Mouse (Mus musculus) hindbrain, embryonic 15.5 days (tissue): ENCODE measurements around the gene Mttp. TPM values are rescaled to one million over a fixed set of nuclear protein-coding genes. Genes with fewer than 3 reads are reported as not detected.

ENCODE experiments used
- ATAC-seq: fragments of 200-750 bp; cut with Nextera tagmentation; 2 replicates; pipeline ENCODE4 v1.8.0; 2017; ENCODE audit warnings: low read depth, moderate number of reproducible peaks, moderate TSS enrichment; ENCODE audit not compliant: low FRiP score
- H3K27ac ChIP-seq: fragments of 300-500 bp; sonication (generic); replicated peaks from 2 replicates; pipeline ENCODE4 v1.5.1; 2015; ENCODE audit warnings: mild to moderate bottlenecking, inconsistent platforms
- H3K27me3 ChIP-seq: fragments of 300-500 bp; sonication (generic); 2 replicates; pipeline ENCODE4 v1.6.1; 2015; ENCODE audit warnings: control low read depth, inconsistent platforms
- H3K36me3 ChIP-seq: fragments of 300-500 bp; sonication (generic); 2 replicates; pipeline ENCODE4 v1.6.1; 2015; ENCODE audit warnings: control low read depth, inconsistent platforms
- H3K4me1 ChIP-seq: fragments of 300-500 bp; sonication (generic); replicated peaks from 2 replicates; pipeline ENCODE4 v1.6.1; 2015; ENCODE audit warnings: control low read depth, inconsistent platforms
- H3K4me2 ChIP-seq: fragments of 300-500 bp; sonication (generic); 2 replicates; pipeline ENCODE4 v1.6.1; 2015; ENCODE audit warnings: moderate library complexity, mild to moderate bottlenecking, inconsistent platforms
- H3K4me3 ChIP-seq: fragments of 300-500 bp; sonication (generic); 2 replicates; pipeline ENCODE4 v1.5.1; 2015; ENCODE audit warnings: mild to moderate bottlenecking, inconsistent platforms
- H3K9ac ChIP-seq: fragments of 300-500 bp; sonication (generic); 2 replicates; pipeline ENCODE4 v1.6.1; 2015; ENCODE audit warnings: inconsistent platforms
- H3K9me3 ChIP-seq: fragments of 300-500 bp; sonication (generic); 2 replicates; pipeline ENCODE4 v1.6.1; 2016; ENCODE audit warnings: control low read depth, inconsistent platforms
- WGBS: fragments of 180-500 bp; shearing (Covaris S2); methylation state at CpG from one replicate; pipeline ENCODE4 v1.1.7; 2015; 5-methylcytosine and 5-hydroxymethylcytosine counted together
- polyA plus RNA-seq: library from polyadenylated mRNA; unstranded; fragments of >200 nt; fragmentation: Nextera tagmentation; extraction: Ambion mirVana; gene quantifications from 2 replicates; pipeline ENCODE4 v1.2.1, GENCODE M21; 2015

Mttp gene
- polyA plus RNA-seq, 1 experiment from 2014 or later, result 9.5 TPM

DNA sequence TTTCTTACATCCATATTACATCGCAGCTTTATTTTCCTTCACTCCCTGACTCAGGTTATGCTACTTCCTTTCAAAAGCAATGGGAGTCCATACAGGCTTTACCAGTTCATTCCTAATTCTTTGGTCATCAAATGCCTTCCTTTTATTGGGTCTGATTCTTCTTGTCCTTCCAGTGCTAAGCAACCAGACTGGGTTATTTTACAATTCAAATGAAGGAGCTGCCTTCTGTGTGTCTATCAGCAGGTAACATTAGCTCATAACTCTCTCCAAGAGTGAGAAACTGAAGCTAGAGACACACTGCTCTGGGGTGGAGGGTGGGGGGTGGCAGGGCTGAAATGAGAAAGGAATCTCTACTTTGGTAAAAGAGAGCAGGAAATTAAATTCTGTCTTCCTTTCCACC, 14.1 kb downstream of the Mttp start:
- 40% methylated on average over 1 of the region's 1 CpGs for WGBS
- no peak overlapping the region for H3K4me3 ChIP-seq
- no peak overlapping the region for H3K9ac ChIP-seq
- H3K27me3 ChIP-seq, result no peaks in the 10 kb centered on the region
- no peak for ATAC-seq
- no peak overlapping the region for H3K4me2 ChIP-seq
- no peaks in the 10 kb centered on the region for H3K4me1 ChIP-seq
- no peaks in the 10 kb centered on the region for H3K9me3 ChIP-seq
- no peak overlapping the region for H3K27ac ChIP-seq
- H3K36me3 ChIP-seq, result no peaks in the 10 kb centered on the region

DNA sequence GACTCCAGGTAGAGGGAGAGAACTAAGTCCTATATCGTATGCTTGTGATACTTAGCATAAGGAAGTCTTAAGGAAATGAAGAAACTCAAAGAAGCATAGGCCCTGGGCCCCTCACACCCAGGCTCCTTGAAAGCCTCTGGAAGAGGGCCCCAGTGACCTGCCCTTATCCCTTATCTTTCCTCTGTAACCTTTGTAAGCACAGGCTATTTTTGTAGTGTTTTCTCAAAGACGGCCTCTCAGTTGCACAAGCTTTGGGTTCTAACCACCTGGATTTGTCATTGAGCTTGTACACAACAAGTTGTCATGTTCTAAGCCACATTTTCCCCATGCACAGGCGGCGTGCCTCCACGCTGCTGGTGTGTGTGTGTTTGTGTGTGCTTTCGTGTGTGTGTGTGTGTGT, 15.7 kb downstream of the Mttp start:
- Histone ChIP-seq H3K4me3 (no peak overlapping the region), H3K4me2 (no peak overlapping the region), H3K9ac (no peak overlapping the region), H3K27ac (no peak overlapping the region), H3K36me3 (no peaks in the 10 kb centered on the region), H3K4me1 (no peaks in the 10 kb centered on the region), H3K27me3 (no peaks in the 10 kb centered on the region), H3K9me3 (no peaks in the 10 kb centered on the region)
- 97% methylated on average over 6 of the region's 6 CpGs for WGBS
- ATAC-seq, result no peak

DNA sequence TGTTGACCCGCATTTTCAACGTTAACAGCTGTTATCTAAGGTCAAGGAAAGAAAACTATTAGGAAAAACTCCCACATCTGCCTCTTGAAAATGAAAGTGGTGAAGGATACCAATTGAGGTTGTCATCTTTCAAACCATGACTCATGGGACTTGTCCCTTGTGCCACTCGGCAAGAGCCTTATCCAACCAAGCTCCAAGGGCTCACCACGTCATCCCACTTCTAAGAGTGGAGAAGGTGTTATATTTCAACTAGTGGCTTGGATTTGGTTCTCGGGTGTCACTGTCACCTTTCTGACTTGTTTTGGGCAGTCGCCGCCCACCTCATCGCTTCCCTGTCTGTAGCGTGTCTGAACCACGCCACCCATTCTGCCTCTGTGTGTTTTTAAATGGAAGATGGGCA, 20.9 kb downstream of the Mttp start:
- H3K4me2 ChIP-seq, result no peak overlapping the region
- 94% methylated on average over 10 of the region's 10 CpGs for WGBS
- no peak overlapping the region for H3K9ac ChIP-seq
- H3K27ac ChIP-seq, result no peak overlapping the region
- H3K27me3 ChIP-seq, result no peaks in the 10 kb centered on the region
- H3K36me3 ChIP-seq, result no peaks in the 10 kb centered on the region
- no peak for ATAC-seq
- H3K4me3 ChIP-seq, result no peak overlapping the region
- H3K9me3 ChIP-seq, result no peaks in the 10 kb centered on the region
- no peaks in the 10 kb centered on the region for H3K4me1 ChIP-seq

DNA sequence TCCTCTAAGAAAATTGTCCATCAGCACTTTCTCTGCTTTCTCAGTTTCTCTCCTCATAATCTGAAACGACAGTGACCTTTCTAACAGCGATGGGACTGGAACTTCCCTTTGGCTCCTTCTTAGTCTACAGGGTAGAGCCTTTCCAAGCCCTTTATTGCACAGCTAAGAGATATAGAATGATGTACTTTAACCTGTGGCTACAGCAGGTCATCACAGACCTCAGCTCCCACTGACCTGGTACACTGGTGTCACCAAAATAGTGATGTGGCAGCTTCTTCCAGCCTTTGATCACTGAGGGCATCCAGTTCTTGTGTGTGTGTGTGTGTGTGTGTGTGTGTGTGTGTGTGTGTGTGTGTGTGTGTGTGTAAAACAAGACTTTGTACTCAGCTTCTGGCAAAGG, 23.3 kb downstream of the Mttp start:
- Histone ChIP-seq H3K27ac (no peak overlapping the region), H3K36me3 (no peaks in the 10 kb centered on the region), H3K4me1 (no peaks in the 10 kb centered on the region), H3K9ac (no peak overlapping the region), H3K4me3 (no peak overlapping the region), H3K27me3 (no peaks in the 10 kb centered on the region), H3K9me3 (no peaks in the 10 kb centered on the region), H3K4me2 (no peak overlapping the region)
- no peak for ATAC-seq
- WGBS, result 97% methylated on average over 2 of the region's 2 CpGs

DNA sequence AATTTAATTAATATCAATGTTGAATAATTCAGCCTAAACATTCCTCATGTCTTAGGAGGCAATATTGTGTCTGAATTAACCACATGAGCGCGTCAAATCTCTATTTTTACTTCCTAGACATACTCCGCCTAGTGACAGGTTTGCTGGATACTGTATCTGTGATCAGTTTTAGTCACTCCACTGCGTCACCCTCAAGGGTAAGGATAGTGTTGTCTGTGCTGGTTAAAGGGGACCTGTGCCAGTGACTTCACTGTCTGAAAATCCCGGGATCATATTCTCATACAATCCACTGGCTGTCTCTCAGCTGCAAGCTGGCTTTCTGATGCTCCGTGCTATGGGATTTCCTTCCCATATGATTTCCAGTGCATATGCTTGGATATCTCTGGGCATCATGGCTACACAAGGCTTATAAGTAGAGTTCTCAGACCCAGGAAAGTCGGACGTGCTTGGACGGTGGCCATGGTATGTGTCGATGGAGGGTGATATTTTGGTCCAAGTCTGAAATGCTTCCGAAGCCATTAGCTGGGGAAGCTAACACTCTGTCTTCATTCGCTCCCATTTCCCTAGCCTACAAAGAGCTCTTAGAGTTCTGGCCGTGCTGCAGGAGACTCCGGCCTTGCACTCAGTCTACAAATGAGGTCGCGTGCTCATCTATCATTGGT, 25.2 kb downstream of the Mttp start:
- Histone ChIP-seq H3K4me2 (no peak overlapping the region), H3K36me3 (no peaks in the 10 kb centered on the region), H3K4me3 (no peak overlapping the region), H3K4me1 (no peaks in the 10 kb centered on the region), H3K27me3 (no peaks in the 10 kb centered on the region), H3K27ac (no peak overlapping the region), H3K9ac (no peak overlapping the region), H3K9me3 (no peaks in the 10 kb centered on the region)
- no peak for ATAC-seq
- 95% methylated on average over 16 of the region's 16 CpGs for WGBS

- Histone ChIP-seq H3K9ac (no peak overlapping the region), H3K9me3 (no peaks in the 10 kb centered on the region), H3K36me3 (no peaks in the 10 kb centered on the region), H3K27me3 (no peaks in the 10 kb centered on the region), H3K4me2 (no peak overlapping the region), H3K4me3 (no peak overlapping the region), H3K27ac (no peak overlapping the region), H3K4me1 (no peaks in the 10 kb centered on the region)
- ATAC-seq, result no peak
- 75% methylated on average over 14 of the region's 14 CpGs for WGBS
These were observed 25.9 kb downstream of the Mttp start for GRCm38 (mm10) chr3:138118831-138119230.

DNA sequence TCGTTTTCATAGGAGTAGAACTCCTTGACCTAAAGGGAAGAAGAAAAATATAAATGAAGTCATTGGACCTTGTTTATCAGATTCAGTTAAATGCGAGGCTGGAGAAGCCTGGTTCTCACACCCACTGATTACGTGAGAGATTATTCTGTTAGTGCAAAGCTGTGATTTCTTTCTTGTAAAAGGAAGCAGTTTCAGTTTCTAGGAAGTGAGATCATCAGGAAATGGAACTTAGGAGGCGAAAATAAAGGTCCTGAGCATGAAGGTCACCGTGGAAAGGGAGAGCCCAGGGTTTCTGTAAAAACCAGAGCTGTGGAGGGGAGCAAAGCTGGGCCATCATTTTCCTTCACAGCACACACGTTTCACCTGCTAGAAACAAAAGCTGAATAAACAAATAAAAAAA, 26.4 kb downstream of the Mttp start:
- Histone ChIP-seq H3K27ac (no peak overlapping the region), H3K27me3 (no peaks in the 10 kb centered on the region), H3K9me3 (no peaks in the 10 kb centered on the region), H3K4me1 (no peaks in the 10 kb centered on the region), H3K4me3 (no peak overlapping the region), H3K9ac (no peak overlapping the region), H3K36me3 (no peaks in the 10 kb centered on the region), H3K4me2 (no peak overlapping the region)
- ATAC-seq, result no peak
- 80% methylated on average over 6 of the region's 6 CpGs for WGBS

- H3K36me3 ChIP-seq, result no peaks in the 10 kb centered on the region
- no peak overlapping the region for H3K27ac ChIP-seq
- no peaks in the 10 kb centered on the region for H3K9me3 ChIP-seq
- no peaks in the 10 kb centered on the region for H3K4me1 ChIP-seq
- H3K27me3 ChIP-seq, result no peaks in the 10 kb centered on the region
- H3K9ac ChIP-seq, result no peak overlapping the region
- H3K4me3 ChIP-seq, result no peak overlapping the region
- no peak for ATAC-seq
- H3K4me2 ChIP-seq, result no peak overlapping the region
- 88% methylated on average over 4 of the region's 4 CpGs for whole genome bisulfite sequencing
These were observed 27.9 kb downstream of the Mttp start for GRCm38 (mm10) chr3:138116871-138117270.

DNA sequence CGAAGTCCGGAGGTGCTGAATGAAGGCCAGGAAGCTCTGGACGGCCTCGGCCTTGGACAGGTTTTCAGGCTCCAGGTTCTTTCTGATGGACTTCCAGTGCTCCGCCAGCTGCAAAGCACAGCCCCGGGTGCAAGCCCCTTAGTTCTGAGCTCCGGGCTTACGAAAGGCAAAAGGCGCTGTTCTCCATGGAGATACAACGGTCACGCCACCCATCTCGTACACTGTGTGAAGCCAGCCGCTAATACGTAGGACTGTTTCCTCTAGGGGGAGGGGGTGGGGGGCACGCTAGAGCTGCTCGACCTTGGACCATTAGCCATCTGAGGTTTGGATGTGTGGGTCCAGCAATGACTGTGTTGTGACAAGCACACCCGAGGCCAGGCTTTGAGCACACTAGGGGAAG, 30.7 kb downstream of the Mttp start:
- H3K36me3 ChIP-seq, result no peaks in the 10 kb centered on the region
- no peak overlapping the region for H3K27ac ChIP-seq
- no peaks in the 10 kb centered on the region for H3K9me3 ChIP-seq
- 85% methylated on average over 17 of the region's 17 CpGs for WGBS
- no peak overlapping the region for H3K4me3 ChIP-seq
- H3K4me2 ChIP-seq, result no peak overlapping the region
- H3K27me3 ChIP-seq, result no peaks in the 10 kb centered on the region
- no peak for ATAC-seq
- no peak overlapping the region for H3K9ac ChIP-seq
- H3K4me1 ChIP-seq, result no peaks in the 10 kb centered on the region

DNA sequence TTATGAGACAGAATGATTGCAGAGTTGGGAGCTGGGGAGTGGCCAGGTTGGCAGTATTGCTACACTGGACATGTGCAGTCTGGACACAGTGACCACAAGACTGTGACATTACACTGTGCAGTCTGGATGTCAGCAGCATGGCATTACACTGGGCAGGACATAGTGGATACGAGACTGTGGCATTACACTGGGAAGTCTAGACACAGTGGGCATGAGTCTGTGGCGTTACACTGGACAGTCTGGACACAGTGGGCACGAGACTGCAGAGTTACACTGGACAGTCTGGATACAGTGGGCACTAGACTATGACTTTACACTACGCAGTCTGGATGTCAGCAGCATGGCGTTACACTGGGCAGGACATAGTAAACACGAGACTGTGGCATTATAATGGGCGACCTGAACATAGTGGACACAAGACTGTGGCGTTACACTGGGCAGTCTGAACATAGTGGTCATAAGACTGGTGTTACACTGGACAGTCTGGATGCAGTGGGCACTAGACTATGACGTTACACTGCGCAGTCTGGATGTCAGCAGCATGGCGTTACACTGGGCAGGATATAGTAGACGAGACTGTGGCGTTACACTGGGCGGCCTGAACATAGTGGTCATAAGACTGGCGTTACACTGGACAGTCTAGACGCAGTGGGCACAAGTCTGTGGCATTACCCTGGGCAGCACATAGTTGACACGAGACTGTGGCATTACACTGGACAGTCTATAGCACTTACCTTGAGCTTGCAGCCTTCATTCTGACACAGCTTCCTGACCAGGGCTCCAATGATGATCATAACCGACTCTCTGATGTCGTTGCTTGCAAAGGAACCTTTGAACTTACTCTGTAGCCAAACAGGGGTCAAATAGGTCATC, 33.6 kb downstream of the Mttp start:
- Histone ChIP-seq H3K4me3 (no peak overlapping the region), H3K36me3 (no peaks in the 10 kb centered on the region), H3K4me1 (no peaks in the 10 kb centered on the region), H3K9me3 (no peaks in the 10 kb centered on the region), H3K27me3 (no peaks in the 10 kb centered on the region), H3K9ac (no peak overlapping the region), H3K27ac (no peak overlapping the region), H3K4me2 (no peak overlapping the region)
- peak; percentile 48; the same call in 1 of the 2 replicates for ATAC-seq
- WGBS, result 95% methylated on average over 19 of the region's 19 CpGs

DNA sequence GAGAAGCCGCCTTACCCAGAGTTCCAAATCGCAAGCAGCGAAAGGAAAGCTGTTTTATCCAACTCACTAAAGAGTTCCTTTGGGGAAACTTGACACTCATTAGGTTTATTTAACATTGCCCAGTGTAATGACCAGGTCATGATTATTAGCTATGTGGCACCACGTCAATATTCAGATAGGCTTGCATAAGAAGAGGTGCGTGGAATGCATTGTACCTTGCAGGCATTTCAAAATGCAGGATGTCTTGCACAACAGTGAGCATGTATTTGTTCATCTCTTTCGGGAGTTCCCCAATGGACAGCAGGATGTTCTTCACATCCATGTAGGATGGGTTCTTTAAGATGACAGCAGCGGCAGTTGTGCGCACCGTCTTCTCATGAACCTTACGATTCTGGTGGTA, 37.9 kb downstream of the Mttp start:
- Histone ChIP-seq H3K36me3 (no peaks in the 10 kb centered on the region), H3K9me3 (no peaks in the 10 kb centered on the region), H3K27me3 (no peaks in the 10 kb centered on the region), H3K27ac (no peak overlapping the region), H3K4me1 (no peaks in the 10 kb centered on the region), H3K4me2 (no peak overlapping the region), H3K4me3 (no peak overlapping the region), H3K9ac (no peak overlapping the region)
- WGBS, result 95% methylated on average over 10 of the region's 10 CpGs
- ATAC-seq, result no peak

DNA sequence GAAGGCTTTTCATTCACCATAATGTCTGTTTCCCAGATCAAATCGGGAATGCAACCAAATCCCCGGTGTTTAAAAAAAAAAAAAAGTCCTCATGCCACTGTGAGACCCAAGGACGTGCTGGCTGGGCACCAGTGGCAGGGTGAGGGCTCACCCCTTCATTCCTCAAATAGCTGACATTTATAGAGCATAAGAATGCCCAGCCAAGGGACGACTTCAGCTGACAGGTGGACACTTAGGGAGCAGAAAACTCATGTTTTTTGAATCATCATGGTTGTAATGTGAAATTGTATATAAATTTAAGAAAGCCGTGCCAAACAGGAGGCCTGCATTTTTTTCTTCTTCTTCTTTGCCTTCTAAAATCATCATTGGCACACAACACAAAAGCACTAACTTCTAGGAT, 39.7 kb downstream of the Mttp start:
- Histone ChIP-seq H3K27ac (no peak overlapping the region), H3K36me3 (no peaks in the 10 kb centered on the region), H3K4me3 (no peak overlapping the region), H3K4me2 (no peak overlapping the region), H3K27me3 (no peaks in the 10 kb centered on the region), H3K9ac (no peak overlapping the region), H3K4me1 (no peaks in the 10 kb centered on the region), H3K9me3 (no peaks in the 10 kb centered on the region)
- no peak for ATAC-seq
- WGBS, result 70% methylated on average over 5 of the region's 5 CpGs
